Mouse (Mus musculus): ENCODE data around the gene Tssk6.
A peak's percentile ranks its signal among the peaks of the same experiment; 100 is the strongest.

The Tssk6 gene

GRCm38 (mm10) chr8:69884141-69884540 lies 17.8 kb upstream of the Tssk6 start:
- DNase-seq (ENCODE audit: low spot score), result no peak

GRCm38 (mm10) chr8:69887289-69888243 lies 14.4 kb upstream of the Tssk6 start, which contains the start of gene Cilp2:
Gene Cilp2, minus strand, starts transcription at chr8:69887687.
- DNase-seq (ENCODE audit: low spot score), result no peak

- no peak for DNase-seq (ENCODE audit: low spot score)
Measured at GRCm38 (mm10) chr8:69888244-69888866, 13.6 kb upstream of the Tssk6 start.

- no peak for DNase-seq (ENCODE audit: low spot score)
Measured at GRCm38 (mm10) chr8:69888902-69889301, 13.1 kb upstream of the Tssk6 start.

GRCm38 (mm10) chr8:69890813-69891241 lies 11.2 kb upstream of the Tssk6 start:
- DNase-seq (ENCODE audit: low spot score), result peak; percentile 74

GRCm38 (mm10) chr8:69893863-69894262 lies 8.1 kb upstream of the Tssk6 start:
- peak; percentile 71 for DNase-seq (ENCODE audit: low spot score)

- no peak for DNase-seq (ENCODE audit: low spot score)
Measured at GRCm38 (mm10) chr8:69894836-69895332, 7.1 kb upstream of the Tssk6 start.

GRCm38 (mm10) chr8:69895772-69896451 lies 6.1 kb upstream of the Tssk6 start:
- DNase-seq (ENCODE audit: low spot score), result no peak

GRCm38 (mm10) chr8:69897857-69898256 lies 4.1 kb upstream of the Tssk6 start:
- no peak for DNase-seq (ENCODE audit: low spot score)

- DNase-seq (ENCODE audit: low spot score), result no peak
Measured at GRCm38 (mm10) chr8:69899876-69900275, 2.1 kb upstream of the Tssk6 start.

- no peak for DNase-seq (ENCODE audit: low spot score)
Measured at GRCm38 (mm10) chr8:69900895-69901451, 1.0 kb upstream of the Tssk6 start.

GRCm38 (mm10) chr8:69901484-69902162 lies 361 bp upstream of the Tssk6 start:
- DNase-seq (ENCODE audit: low spot score), result peak; percentile 97

GRCm38 (mm10) chr8:69903063-69903542 lies 1.1 kb downstream of the Tssk6 start:
- DNase-seq (ENCODE audit: low spot score), result peak; percentile 99

GRCm38 (mm10) chr8:69904096-69904495 lies 2.1 kb downstream of the Tssk6 start:
- no peak for DNase-seq (ENCODE audit: low spot score)

- DNase-seq (ENCODE audit: low spot score), result no peak
Measured at GRCm38 (mm10) chr8:69906260-69906659, 4.3 kb downstream of the Tssk6 start.

GRCm38 (mm10) chr8:69907106-69907505 lies 5.1 kb downstream of the Tssk6 start:
- no peak for DNase-seq (ENCODE audit: low spot score)

- DNase-seq (ENCODE audit: low spot score), result no peak
Measured at GRCm38 (mm10) chr8:69911917-69912316, 9.9 kb downstream of the Tssk6 start.

- DNase-seq (ENCODE audit: low spot score), result no peak
Measured at GRCm38 (mm10) chr8:69912478-69913074, 10.6 kb downstream of the Tssk6 start.

GRCm38 (mm10) chr8:69914526-69914925 lies 12.5 kb downstream of the Tssk6 start:
- no peak for DNase-seq (ENCODE audit: low spot score)

- no peak for DNase-seq (ENCODE audit: low spot score)
Measured at GRCm38 (mm10) chr8:69915748-69916147, 13.8 kb downstream of the Tssk6 start.

GRCm38 (mm10) chr8:69918506-69918905 lies 16.5 kb downstream of the Tssk6 start:
- DNase-seq (ENCODE audit: low spot score), result no peak

Data from layer of hippocampus, adult 11-12 months (tissue).